17 mouse cellular contexts compared by ENCODE assay signal in the genomic region with DNA sequence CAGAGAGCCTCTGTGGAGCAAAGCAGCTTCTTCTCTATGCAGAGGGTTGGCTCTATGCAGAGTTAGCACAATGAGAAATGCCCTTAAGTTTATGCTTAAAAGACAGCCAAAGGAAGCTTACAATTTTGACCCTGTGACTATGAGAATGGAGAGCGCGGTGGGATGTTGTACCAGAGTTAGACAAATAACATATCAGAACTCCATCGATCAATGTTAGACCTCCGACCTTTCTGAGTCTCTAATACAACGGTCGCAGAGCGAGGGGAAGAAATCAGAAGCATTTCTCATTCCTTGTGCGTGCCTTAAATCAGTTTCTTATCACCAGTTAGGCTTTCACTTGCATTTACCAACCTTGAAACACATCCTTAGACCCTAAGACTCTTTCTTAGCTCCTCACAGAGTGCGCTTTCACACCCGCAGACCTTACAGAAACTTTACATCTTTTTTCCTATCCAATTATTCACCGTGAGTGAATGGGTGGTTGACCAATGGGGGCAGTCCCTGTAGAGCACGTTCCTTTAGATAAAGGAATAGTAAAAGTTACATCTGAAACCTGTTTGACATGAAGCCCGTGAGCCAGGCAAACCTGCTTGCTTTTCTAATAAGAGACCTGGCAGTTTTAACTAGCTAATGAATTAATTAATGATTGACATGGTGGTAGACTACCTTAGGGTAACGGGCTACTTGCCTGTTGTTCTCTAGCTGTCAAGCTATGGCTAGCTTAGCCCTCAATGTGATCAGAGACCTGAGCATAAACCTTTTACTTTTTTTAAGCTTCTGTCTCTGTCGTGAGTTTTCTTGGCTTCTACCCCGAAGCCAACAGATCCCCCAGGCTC. TPM values are rescaled to one million over a fixed set of nuclear protein-coding genes. Genes with fewer than 3 reads are reported as not detected.
A peak's percentile ranks its signal among the peaks of the same experiment; 100 is the strongest.
DNase-seq lines count a peak whose midpoint lies in the region; ATAC-seq lines count a peak whose summit lies in the region.
"Had no signal": no experiment of that assay in that cellular context is flagged by ENCODE, and none has a peak within 500 bp of the region (broad histone marks: within the 10 kb centered on the region; RNA-seq: fewer than 3 reads in every experiment).

No protein-coding gene starts in this region.

- 29% methylated on average over 16 of the region's 16 CpGs for WGBS in stomach, embryonic 14.5 days

- H3K36me3 ChIP-seq in stomach, embryonic 14.5 days (ENCODE audit: control insufficient read depth, insufficient read depth, low read length), result no peaks in the 10 kb centered on the region
- H3K36me3 ChIP-seq: forebrain, embryonic 10.5 days; heart, embryonic 13.5 days; hindbrain, embryonic 12.5 days; limb, embryonic 10.5 days; neural tube, embryonic 12.5 days had no signal

- ATAC-seq in inflammation-experienced regulatory T-cells, adult 6 months, result peak; percentile 51
- ATAC-seq in stomach, embryonic 14.5 days (ENCODE audit: insufficient number of reproducible peaks, insufficient read depth, low FRiP score, low read depth), result peak; percentile 9; the same call in 1 of the 2 replicates

- peak overlapping the region; percentile 11; the same call in 1 of the 2 replicates for H3K4me2 ChIP-seq in stomach, embryonic 14.5 days (replicated peaks; ENCODE audit: low read depth, low read length)
- H3K4me2 ChIP-seq: heart, embryonic 13.5 days; hindbrain, embryonic 12.5 days; neural tube, embryonic 12.5 days had no signal

- H3K27ac ChIP-seq in stomach, embryonic 14.5 days (ENCODE audit: low read length), result no peak overlapping the region
- H3K27ac ChIP-seq: forebrain, embryonic 10.5 days; heart, embryonic 13.5 days; hindbrain, embryonic 12.5 days; limb, embryonic 10.5 days; neural tube, embryonic 12.5 days had no signal

- H3K4me3 ChIP-seq in stomach, embryonic 14.5 days (ENCODE audit: low read depth, low read length), result no peak overlapping the region
- H3K4me3 ChIP-seq: forebrain, embryonic 10.5 days; heart, embryonic 13.5 days; hindbrain, embryonic 12.5 days; limb, embryonic 10.5 days; neural tube, embryonic 12.5 days had no signal

- no peak overlapping the region for H3K9ac ChIP-seq in stomach, embryonic 14.5 days (replicated peaks; ENCODE audit: low read depth, low read length)
- H3K9ac ChIP-seq: heart, embryonic 13.5 days; hindbrain, embryonic 12.5 days; neural tube, embryonic 12.5 days had no signal

- H3K27me3 ChIP-seq in stomach, embryonic 14.5 days (ENCODE audit: control insufficient read depth, insufficient read depth, low read length), result no peaks in the 10 kb centered on the region
- H3K27me3 ChIP-seq: heart, embryonic 13.5 days; neural tube, embryonic 12.5 days had no signal

- DNase-seq in embryo, embryonic 10.5 days (ENCODE audit: low spot score), result peak; percentile 45
- no peak for DNase-seq in embryo, embryonic 11 days
- peak; percentile 80 for DNase-seq in kidney, adult 9 months
- no peak for DNase-seq in kidney, postnatal 10 days
- no peak for DNase-seq in left cerebral cortex, postnatal 14 days (ENCODE audit: low spot score in 2 of 2)
- DNase-seq in cerebellum, adult 11 months, result no peak
- DNase-seq: cerebellum, postnatal 25 days; gastrocnemius, postnatal 36 days; lung, adult 2 months; thymus, postnatal 25 days had no signal

- intact Hi-C loops in left cerebral cortex, postnatal 14 days (cut with DNase I), result no loop called here

- H3K9me3 ChIP-seq in stomach, embryonic 14.5 days (ENCODE audit: control insufficient read depth, low read depth, low read length), result no peaks in the 10 kb centered on the region
- H3K9me3 ChIP-seq: forebrain, embryonic 10.5 days; heart, embryonic 13.5 days; hindbrain, embryonic 12.5 days; limb, embryonic 10.5 days; neural tube, embryonic 12.5 days had no signal

- peaks cover 15% of the 10 kb centered on the region; the same call in 1 of the 2 replicates for H3K4me1 ChIP-seq in stomach, embryonic 14.5 days (ENCODE audit: control insufficient read depth, insufficient read depth, low read length)
- H3K4me1 ChIP-seq: neural tube, embryonic 12.5 days had no signal

RNA-seq across cellular contexts. Expression of gene Chd2, which starts 34.7 kb away (rescaled TPM):
- polyA plus RNA-seq in inflammation-experienced regulatory T-cells, adult 6 months (2017; shearing (Covaris generic)), result 100 to 1,000 TPM; 120 to 258 (median 210) TPM
- 71.0 and 77.2 TPM in 2 replicates for polyA plus RNA-seq in stomach, embryonic 14.5 days (2014; fragmentation: Nextera tagmentation; extraction: Ambion mirVana)
- total RNA-seq in left cerebral cortex, postnatal 14 days (2021), result 10 to 100 TPM; 39.0 to 43.9 TPM

Comparison
In these comparisons a context has a peak if more than half of its experiments do, and no peak if none do; other contexts are left out.
1. DNase-seq: peak in embryo, embryonic 10.5 days (single experiment) and kidney, adult 9 months (single experiment); none in embryo, embryonic 11 days (single experiment), kidney, postnatal 10 days (single experiment), left cerebral cortex, postnatal 14 days (0 of 2) and cerebellum, adult 11 months (single experiment).